ENCODE assay signal across 30 mouse cellular contexts in the genomic region with DNA sequence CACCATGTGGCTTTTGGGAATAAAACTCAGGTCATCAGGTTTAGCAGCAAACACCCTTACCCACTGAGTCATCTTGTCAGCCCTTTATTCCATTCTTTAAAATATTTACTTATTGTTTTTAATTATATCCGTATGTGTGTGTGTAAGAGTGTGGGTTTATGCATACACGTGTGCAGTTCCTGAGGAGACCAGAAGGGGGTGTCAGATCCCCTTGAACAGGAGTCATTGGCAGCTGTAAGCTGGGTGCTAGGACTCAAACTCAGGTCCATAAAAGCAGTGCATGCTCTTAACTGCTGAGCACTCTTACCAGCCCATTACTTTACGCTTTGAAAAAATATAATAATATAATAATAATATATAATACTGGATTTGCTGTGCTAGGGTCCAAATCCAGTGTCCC. TPM values are rescaled to one million over a fixed set of nuclear protein-coding genes. Genes with fewer than 3 reads are reported as not detected.
"Had no signal": no experiment of that assay in that cellular context is flagged by ENCODE, and none has a peak within 500 bp of the region (broad histone marks: within the 10 kb centered on the region; RNA-seq: fewer than 3 reads in every experiment).

No protein-coding gene starts in this region.

- H3K9me3 ChIP-seq: liver, embryonic 13.5 days; midbrain, embryonic 10.5 days; midbrain, embryonic 13.5 days had no signal

- H3K4me1 ChIP-seq: liver, embryonic 13.5 days; megakaryocyte, embryonic 14.5 days; midbrain, embryonic 10.5 days; midbrain, embryonic 13.5 days had no signal

- H3K9ac ChIP-seq: liver, embryonic 13.5 days; midbrain, embryonic 13.5 days had no signal

- DNase-seq: kidney, adult 18-20 months; kidney, adult 9 months; kidney, postnatal 25 days; liver, embryonic 13.5 days; lung, adult 2 months; lung, postnatal 36 days; thymus, adult 18-20 months; thymus, postnatal 36 days had no signal

- H3K27me3 ChIP-seq: liver, embryonic 13.5 days; megakaryocyte, embryonic 14.5 days; midbrain, embryonic 13.5 days had no signal

- H3K27ac ChIP-seq: kidney, postnatal 0 days; liver, embryonic 13.5 days; midbrain, embryonic 10.5 days; midbrain, embryonic 13.5 days; stomach, postnatal 0 days had no signal

- H3K36me3 ChIP-seq: liver, embryonic 13.5 days; midbrain, embryonic 10.5 days; midbrain, embryonic 13.5 days had no signal

- H3K4me3 ChIP-seq: liver, embryonic 13.5 days; megakaryocyte, embryonic 14.5 days; midbrain, embryonic 10.5 days; midbrain, embryonic 13.5 days had no signal

RNA-seq across cellular contexts. Expression of a gene that starts 54.6 kb away (rescaled TPM):
- total RNA-seq: layer of hippocampus, adult 8-10 months; layer of hippocampus, postnatal 10 days; left cerebral cortex, adult 8-10 months; left cerebral cortex, postnatal 25 days; liver, adult 2 months; midbrain, postnatal 0 days had no signal
- polyA plus RNA-seq: kidney, postnatal 0 days; large intestine, adult 2 months; limb, embryonic 11.5 days; limb, embryonic 14.5 days; liver, adult 2 months; liver, embryonic 13.5 days; liver, embryonic 16.5 days; lung, adult 2 months; lung, postnatal 0 days; midbrain, embryonic 10.5 days; midbrain, embryonic 13.5 days; midbrain, postnatal 0 days; neural tube, embryonic 11.5 days; neural tube, embryonic 14.5 days; small intestine, adult 2 months; spleen, adult 2 months; stomach, embryonic 14.5 days; stomach, postnatal 0 days; urinary bladder, adult 2 months had no signal
